Mouse (Mus musculus) spleen, adult 2 months (tissue): Measurements from ENCODE around the gene Lbhd1.

ENCODE experiments used
- CTCF ChIP-seq: fragments of 200-500 bp; IDR thresholded peaks from 2 replicates; pipeline ENCODE4 v1.5.1; 2011; ENCODE audit warnings: mild to moderate bottlenecking, inconsistent platforms; ENCODE audit not compliant: insufficient read depth, insufficient read length, insufficient replicate concordance; ENCODE audit errors: extremely low read depth
- POLR2A ChIP-seq: fragments of 200-500 bp; IDR thresholded peaks from 2 replicates; pipeline ENCODE4 v1.6.1; 2011; ENCODE audit warnings: low read depth, low read length, inconsistent platforms

DNA sequence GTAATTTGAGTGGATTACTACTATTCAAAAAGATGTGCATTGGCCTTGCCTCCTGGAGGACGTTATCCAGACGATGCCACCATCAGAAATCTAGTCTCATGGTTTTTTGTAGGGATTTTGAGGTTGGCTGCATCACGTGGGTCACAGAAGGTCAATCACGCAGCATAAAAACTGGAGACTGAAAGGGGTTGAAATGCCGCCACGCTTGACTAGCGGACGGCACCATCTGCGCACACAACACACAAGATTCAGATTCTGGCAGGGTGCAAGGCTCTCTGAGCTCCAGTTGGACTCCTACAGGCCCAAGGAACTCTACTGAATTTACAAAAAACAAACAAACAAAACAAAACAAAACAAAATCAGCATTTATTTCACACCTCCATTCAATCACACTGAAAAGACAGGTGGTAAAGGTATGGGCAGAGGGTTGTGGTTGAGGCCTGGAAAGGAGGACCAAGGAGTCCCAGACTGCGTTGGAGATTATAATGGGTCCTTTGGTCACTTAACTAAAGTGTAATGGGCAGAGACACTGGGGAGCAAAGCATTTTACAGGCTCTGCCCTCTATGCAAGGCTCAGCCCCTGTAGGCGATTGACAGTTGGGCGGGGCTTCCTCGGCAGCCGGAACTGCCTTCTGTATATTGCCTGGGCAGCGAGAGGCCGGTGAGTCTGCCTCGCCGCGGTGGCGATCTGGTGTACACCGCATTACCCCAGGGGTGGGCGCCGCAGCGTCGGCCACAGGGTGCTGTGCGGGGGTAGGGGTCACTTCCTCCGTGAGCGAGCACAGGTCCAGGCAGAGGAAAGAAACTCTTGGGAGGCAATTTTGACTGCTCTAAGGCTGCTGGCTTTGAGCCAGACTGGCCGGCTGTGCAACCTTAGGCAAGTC, 43.4 kb upstream of the Lbhd1 start:
- TF ChIP-seq CTCF (no peak), POLR2A (peak; percentile 54; the same call in 1 of the 2 replicates)
